Mouse (Mus musculus) urinary bladder, postnatal 25 days (tissue): ENCODE results near the gene Srbd1.

Source experiments
- DNase-seq: peaks from one replicate; pipeline ENCODE4 v3.0.0; 2022; ENCODE audit warnings: low spot score

The Srbd1 gene

GRCm38 (mm10) chr17:85981869-85982268, 163.1 kb downstream of the Srbd1 start:
- DNase-seq = no peak

- DNase-seq = no peak
Measured at GRCm38 (mm10) chr17:85978876-85979275, 166.1 kb downstream of the Srbd1 start.

- DNase-seq = no peak
Measured at GRCm38 (mm10) chr17:85975077-85975476, 169.9 kb downstream of the Srbd1 start.

GRCm38 (mm10) chr17:85974591-85974990, 170.4 kb downstream of the Srbd1 start:
- no peak for DNase-seq

- no peak for DNase-seq
Measured at GRCm38 (mm10) chr17:85971120-85971519, 173.9 kb downstream of the Srbd1 start.

DNA sequence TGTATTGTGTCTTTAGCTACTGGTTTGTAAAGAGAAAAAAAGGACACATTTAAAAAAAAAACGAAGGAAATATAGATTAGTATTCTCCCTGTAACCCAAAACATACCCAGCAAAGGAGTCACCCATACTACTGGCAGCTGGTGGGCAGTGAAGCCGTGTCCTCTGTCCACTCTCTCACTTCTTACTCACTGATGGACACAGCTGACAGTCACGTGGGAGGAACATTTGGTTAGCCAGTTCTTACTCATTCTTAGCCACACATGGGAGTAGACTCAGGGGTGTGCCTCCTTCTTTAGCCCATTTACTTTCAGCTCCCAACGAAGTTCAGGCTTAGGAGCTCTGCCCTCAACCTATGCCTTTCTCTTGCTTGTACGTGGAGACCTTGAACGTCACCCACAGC, 183.3 kb downstream of the Srbd1 start:
- no peak for DNase-seq

DNA sequence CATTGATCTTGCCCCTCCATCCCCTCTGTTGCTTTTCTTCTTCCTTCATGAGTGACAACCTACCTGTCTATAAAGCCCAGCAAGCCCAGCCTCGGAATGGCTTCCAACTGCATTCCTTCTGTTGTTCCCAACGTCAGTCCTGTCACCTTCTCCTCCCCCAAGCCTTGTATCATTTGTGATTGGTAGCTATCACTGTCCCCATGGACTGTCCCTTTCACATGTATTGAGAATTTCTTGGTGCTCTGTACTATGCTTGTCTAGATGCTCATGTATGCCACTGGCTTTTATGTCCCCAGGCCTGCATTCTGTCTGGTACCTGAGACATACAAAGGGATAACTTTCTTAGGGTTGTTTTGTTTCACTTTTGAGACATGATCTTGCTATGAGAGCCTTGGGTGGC, 193.2 kb downstream of the Srbd1 start:
- DNase-seq = no peak

DNA sequence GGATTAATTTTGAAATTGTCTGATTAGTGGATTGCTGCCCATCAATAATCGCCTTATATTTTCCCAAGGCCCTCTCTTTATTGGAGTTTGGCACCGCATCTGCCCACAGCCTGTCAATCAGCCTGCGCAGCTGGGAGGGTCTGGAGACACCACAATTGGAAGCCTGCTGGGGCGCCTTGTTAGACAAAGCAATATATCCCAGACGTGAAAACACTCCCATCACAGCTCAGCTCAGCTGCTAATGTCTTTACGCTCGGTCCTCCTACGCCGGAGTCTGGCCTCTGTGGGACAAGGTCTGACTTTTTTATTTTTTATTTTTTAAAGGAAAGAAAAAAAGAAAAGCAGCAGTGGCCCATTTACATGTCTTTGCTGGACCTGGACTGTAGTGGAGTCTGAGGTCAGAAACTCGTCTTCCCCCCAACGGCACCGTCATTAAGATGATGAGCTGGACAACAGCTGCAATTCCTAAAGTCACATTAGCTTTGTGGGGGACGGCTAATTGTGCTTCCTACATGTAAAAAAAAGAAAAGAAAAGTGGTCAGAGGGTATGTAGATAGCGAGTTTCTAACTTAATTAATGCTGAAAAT, 195.0 kb downstream of the Srbd1 start:
- DNase-seq = no peak

DNA sequence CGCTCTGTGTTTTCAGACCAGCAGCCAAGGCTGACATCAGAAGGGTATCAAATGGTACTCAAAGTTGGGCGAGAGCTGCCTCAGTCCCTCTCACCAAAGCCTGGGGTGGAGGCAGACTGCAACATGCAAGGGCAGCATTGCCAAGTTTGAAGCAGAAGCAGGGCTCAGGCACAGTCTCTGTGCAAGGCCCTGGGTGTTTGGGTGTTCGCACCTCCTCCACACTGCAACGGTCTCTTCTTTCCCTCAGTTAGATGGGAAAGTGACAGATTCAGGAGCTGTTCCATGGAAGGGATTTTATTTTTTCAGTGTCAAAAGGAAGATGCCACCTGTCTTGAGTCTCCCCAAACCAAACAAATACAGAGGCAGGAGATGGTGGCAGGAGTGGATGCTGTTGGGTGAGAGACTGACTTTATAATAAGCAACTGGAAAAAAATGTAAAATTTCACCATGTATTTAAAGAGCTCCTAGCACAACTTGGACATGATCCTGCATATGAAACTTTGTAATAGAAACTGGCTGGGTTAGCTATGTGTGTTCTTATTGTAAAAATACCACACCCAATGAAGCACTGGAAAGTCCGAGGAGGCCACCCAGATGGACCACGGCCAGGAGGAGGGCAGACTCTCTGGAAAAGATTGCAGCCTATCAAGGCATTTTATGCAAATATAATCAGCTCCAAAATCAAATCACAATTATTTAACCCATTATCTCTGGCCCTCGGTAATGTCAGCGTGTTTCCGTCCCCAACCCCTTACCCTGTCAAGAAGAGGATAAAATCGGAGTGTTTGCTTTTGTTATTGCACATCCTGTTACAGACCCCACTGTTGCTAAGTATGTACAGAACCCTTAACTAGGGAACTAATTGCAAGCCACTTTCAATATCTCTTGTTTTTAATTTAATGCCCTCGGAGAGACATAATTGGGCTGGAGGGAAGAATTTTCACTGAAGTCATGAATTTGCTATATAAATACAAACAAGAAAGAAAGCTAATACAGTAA, 195.8 kb downstream of the Srbd1 start:
- peak; percentile 29 for DNase-seq

GRCm38 (mm10) chr17:85944726-85945125, 200.2 kb downstream of the Srbd1 start:
- DNase-seq = no peak

DNA sequence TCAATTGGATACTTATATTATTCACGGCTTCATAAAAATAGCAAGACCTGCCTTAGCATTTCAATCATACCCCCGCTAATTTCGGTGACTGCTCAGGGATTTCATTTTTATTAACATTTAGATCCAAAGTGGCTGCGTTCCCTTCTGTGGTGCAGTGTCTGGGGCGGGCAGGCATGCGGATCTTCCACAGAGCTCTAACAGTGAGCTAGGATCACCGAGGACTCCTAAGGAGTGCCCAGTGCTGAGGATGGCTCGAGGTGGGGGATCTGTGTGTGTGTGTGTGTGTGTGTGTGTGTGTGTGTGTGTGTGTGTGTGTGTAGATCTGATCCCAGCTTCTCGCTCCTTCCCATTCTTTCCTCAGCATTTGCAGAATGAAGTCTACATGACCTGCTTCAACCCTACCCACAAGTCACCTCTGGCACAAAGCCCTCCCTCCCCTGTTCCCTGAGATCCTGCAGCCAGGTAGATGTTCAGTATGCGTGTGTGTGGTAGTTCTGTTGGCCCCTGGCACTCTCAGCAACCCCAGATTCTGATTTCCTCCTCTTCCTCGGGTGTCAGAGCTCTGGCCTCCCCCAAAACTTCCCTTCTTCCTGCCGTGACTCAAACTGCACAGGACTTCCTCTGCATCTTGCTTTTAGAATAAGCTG, 200.9 kb downstream of the Srbd1 start:
- DNase-seq = no peak

DNA sequence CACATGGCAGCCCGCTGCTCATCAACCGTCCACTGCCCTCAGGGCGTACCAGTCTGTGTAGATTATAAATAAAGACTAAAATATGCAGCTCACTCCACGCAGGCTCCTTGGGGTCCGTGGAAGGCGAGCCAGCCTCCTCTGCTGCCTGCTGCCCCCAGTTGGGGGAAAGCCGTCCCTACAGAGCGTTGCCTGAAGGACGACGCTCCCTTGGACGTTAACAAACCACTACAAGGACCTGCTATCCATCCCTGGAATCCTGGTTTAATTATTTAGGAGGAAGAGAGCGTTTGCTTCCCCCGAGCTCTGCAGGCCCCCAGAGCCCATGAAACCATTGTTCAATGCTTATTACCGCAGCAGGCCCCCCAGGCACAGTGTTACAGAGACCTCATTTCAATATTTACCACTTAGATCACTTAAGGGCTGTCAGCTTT, 201.4 kb downstream of the Srbd1 start:
- no peak for DNase-seq

DNA sequence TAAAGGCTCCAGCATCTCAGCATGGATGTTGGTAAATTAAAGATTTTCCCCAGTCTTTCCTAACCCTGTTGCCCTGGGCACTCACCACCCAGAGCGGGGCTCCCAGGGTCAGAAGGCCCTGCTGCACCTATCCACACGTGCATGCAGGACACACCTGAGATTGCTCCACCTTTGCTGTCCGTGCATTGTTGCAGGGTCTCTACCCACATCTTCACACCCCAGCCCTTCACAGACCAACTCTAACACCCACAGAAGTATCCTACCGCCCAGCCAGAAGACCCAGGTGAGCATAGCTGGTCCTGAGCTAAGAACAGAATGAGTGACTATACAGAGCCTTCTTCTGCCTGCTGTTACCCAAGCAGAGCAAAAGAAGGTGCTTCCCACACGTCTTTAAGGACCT, 201.9 kb downstream of the Srbd1 start:
- no peak for DNase-seq

- no peak for DNase-seq
Measured at GRCm38 (mm10) chr17:85942123-85942522, 202.9 kb downstream of the Srbd1 start.

DNA sequence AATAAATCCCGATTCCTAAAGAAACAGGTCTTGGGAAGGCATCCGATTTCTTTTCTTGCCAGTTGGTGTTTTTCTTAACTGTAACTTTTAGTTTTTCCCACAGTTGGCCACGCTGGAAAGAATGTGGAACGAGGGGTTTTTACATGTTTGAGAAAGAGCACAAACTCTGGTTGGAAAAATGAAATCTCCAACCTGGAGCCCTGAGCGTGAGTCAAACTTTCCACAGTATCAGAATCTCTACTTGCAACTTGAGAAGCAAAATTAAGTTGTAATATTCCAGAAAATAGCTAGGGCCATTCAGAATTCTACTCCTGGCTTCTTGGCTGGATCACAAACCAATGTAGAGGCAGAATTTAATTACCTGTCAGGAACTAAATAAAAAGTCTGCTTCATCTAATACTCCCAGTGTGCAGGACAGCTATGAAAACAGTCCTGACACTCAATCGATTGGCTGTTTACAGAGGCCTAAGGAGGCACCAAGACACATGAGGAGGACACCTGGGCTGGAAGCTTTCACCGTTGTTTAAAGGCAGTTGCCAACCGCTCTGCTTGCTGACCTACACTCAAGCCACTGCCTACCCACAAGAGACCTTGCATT, 203.7 kb downstream of the Srbd1 start:
- DNase-seq = no peak

DNA sequence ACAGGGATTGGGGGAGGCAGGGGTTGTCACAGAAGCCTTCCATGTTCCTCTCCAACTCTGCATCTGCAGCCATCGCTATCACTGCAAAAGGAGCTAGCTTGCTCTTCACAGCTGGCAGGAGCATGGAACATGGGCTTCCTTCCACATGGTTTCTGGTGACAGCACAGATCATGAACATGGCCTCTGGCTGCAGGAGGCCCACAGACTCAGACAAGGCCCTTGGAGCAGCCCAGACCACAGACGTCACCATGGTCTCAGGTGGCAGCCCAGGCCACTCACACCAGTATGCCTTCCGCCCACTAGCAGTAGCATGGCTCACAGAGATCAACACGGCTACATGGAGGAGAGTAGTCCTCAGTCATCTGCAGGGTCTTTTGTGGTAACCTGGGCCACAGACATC, 207.8 kb downstream of the Srbd1 start:
- DNase-seq = no peak

- no peak for DNase-seq
Measured at GRCm38 (mm10) chr17:85935268-85935667, 209.7 kb downstream of the Srbd1 start.
